Mouse (Mus musculus): ENCODE data around the gene Hist2h3b.
"Not testable (repeated sequence)": the region's sequence is repeated elsewhere in the genome, so short reads cannot be mapped to it uniquely, and the experiment has no call there.

The Hist2h3b gene

DNA sequence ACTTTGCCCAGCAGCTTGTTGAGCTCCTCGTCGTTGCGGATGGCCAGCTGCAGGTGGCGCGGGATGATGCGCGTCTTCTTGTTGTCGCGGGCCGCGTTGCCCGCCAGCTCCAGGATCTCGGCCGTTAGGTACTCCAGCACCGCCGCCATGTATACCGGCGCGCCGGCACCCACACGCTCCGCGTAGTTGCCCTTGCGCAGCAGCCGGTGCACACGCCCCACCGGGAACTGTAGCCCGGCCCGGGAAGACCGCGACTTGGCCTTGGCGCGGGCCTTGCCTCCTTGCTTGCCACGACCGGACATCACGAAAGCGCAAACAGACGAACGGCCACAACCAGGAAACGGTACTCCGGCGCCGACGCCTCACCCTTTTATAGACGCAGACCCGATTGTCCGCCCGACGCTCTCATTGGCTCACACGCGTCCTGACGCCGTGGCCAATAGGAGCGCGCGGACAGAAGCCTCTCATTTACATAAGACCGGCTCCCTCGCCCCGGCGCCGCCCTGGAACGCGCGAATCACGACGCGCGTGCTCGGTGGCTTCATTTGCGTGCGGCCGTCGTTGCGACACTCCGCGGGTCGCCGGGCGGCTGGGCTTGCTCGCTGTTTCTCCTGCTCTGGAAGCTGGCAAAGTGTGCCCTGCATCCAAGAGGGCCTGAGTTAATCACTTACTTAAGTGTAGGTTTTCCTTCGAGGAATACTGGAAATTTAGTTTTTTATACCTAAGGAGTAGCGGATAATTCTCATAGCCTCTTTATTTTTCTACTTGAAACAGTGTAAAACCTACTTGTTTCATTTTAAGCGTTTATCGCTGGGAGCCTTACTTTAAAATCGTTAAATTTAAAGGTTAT lies 28.3 kb upstream of the Hist2h3b start, which contains the start of gene Hist2h2aa2:
Hist2h2aa2 (minus strand) TSS at position 328 of the 850 bp plus-strand sequence.
- DNase-seq, result peak; percentile 81

GRCm38 (mm10) chr3:96240799-96241197 lies 27.7 kb upstream of the Hist2h3b start:
- peak; percentile 21 for DNase-seq

GRCm38 (mm10) chr3:96243921-96244572 lies 24.4 kb upstream of the Hist2h3b start:
- no peak for DNase-seq

DNA sequence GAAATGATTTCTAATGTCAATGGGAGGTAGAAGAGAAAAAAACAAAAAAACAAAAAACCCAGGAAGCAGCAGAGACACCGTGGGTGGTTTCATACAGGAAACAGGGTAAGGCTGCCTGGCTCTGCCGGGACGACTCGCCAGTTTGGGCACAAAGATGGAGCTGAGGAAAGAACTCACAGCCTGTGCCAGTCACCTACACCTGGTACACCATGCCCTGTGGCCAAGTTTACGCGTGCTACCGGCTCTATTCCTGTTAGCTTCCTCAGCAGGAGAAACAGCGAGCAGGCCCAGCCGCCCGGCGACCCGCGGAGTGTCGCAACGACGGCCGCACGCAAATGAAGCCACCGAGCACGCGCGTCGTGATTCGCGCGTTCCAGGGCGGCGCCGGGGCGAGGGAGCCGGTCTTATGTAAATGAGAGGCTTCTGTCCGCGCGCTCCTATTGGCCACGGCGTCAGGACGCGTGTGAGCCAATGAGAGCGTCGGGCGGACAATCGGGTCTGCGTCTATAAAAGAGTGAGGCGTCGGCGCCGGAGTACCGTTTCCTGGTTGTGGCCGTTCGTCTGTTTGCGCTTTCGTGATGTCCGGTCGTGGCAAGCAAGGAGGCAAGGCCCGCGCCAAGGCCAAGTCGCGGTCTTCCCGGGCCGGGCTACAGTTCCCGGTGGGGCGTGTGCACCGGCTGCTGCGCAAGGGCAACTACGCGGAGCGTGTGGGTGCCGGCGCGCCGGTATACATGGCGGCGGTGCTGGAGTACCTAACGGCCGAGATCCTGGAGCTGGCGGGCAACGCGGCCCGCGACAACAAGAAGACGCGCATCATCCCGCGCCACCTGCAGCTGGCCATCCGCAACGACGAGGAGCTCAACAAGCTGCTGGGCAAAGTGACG lies 23.2 kb upstream of the Hist2h3b start, which contains the start of gene Hist2h2aa1:
Hist2h2aa1 (plus strand) TSS at position 495 of the 884 bp plus-strand sequence.
- peak; percentile 79 for DNase-seq

- not testable (repeated sequence) for DNase-seq
These were observed 22.4 kb upstream of the Hist2h3b start for GRCm38 (mm10) chr3:96246018-96246417.

DNA sequence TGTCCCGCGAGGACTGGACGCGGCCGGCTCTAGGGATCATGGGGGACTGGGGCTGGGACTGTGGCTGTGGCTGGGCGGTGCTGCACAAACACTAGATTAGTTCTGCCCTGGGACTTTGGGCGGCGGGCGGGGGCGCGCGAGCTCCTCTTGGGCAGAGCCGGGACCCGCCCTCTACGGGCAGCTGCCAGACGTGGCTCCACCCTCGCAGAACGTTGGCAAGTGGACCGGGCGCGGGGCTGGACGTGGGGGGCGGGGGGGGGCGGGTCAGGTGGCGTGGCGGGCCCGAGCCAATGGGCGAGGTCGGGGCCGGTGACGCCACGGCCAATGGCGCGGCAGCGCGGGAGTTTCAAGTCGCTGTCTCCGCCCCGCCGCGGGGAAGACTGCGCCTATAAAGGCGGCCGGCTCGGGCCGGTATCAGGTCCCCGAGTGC lies 22.0 kb upstream of the Hist2h3b start, which contains the start of gene Hist2h3c1:
Hist2h3c1 (plus strand) TSS at position 259 of the 430 bp plus-strand sequence.
- DNase-seq, result not testable (repeated sequence)

DNA sequence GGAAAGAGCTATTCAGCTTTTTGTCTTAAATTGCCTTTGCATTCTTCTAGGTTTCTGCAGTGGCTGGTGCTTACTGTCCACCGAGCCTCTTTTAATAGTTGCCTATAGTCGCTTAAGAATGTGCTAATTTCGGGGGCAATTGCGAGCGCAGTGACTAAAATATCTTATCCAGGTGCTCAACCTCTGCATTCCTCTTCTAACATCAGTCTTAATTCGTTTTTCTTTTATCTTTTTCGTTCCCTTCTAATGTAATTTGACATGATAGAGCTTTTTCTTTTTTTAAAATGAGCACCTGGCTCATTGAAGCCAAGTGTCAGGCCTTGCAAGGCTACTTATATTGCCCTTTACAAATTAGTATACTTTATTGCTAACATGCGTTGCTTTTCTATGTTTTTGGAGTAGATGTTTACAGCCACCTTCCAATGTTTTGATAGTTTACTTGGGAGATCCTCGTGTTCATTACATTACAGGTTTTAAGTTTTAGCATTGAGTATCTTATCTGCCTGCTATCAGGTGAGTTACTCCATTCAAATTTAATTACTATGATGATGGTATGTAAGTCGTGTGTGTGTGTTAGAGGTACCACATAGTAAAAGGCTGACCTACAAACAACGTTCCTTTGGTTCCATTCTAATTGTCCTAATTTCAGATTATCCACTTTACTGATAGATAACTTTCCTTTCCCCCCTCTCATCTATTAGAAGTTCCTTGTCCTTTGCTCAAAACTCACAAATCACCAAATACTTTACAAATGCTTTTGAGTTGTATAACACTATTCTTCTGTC lies 20.9 kb upstream of the Hist2h3b start:
- peak; percentile 41 for DNase-seq

GRCm38 (mm10) chr3:96248141-96249033 lies 20.1 kb upstream of the Hist2h3b start:
- DNase-seq, result no peak

DNA sequence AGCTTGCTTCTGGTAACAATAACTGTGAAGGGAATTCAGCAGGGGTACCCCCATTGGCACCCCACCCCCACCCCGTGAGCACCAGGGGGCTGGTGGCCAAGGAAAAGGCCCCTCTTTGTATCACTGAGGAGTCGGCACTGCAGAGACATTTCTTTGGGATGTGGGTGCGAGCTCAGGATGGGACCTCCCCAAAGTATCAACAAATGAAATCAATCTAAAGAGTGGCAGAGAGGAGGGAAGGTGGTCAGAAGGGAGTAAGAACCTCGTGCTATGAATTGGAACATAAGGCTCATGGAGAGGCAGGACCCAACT lies 19.5 kb upstream of the Hist2h3b start:
- no peak for DNase-seq

DNA sequence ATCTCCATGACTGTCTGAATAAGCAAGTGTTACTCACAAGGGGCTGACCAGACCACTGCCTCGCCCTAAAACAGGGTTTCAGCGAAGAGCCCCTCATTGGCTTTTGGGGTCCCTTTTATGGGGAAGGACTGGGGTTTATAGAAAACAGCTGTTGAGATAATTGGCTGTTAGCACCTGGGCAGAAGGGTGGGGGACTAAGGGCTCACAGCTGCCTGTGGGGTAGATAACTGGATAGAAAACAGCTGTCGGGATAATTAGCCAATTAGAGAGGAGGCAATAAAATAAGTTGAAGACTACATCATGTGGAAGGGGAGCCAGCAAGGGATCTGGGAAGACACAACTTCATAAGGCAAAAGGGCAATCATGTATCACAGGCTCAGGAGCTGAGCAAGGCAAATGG lies 17.6 kb upstream of the Hist2h3b start:
- DNase-seq, result no peak

DNA sequence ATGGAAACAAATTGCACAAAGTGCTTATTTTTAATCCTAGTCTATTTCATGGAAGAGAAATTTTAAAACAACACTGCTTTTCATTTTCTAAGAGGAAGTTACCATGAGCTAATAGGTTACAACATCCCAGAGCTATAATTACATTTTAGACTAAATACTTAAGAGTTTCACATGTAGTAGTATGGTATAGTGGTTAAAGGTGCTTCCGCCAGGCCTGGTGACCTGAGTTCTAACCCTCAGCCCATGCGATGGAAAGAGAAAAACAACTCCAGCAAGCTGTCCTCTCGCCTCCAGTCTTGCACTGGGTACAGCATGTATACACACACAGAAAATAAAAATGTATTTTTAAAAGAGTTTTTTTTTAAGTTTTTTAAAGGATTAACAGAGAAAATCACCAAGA lies 16.7 kb upstream of the Hist2h3b start:
- no peak for DNase-seq

DNA sequence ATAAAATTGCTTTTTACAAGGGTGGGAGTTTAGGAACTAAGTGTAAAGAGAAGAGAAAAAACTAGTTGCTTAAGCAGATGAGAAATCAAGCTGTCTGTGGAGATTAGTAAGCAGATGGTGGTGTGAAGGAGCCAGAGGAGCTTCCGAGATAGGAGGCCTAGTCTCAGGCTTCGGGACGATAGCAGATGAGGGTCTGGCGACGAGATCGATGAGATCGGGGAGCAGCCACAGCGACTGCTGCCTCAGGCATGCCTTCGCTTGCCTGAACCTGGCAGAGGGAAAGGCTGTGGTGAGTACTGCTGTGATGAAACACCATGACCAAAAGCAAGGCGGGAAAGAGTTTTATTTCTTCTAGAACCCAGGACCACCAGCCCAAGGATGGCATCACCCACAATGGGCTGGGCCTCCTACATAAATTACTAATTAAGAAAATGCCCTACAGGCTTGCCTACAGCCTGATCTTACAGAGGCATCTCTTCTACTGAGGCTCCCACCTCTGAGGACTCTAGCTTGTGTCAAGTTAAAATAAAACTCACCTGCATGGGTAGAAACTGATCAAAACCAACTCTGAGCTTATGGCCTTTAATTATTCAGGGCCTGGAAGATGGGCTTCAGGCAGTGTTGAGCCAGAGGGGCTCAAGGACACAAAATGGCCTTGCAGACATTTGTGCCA lies 13.6 kb upstream of the Hist2h3b start:
- DNase-seq, result peak; percentile 68

DNA sequence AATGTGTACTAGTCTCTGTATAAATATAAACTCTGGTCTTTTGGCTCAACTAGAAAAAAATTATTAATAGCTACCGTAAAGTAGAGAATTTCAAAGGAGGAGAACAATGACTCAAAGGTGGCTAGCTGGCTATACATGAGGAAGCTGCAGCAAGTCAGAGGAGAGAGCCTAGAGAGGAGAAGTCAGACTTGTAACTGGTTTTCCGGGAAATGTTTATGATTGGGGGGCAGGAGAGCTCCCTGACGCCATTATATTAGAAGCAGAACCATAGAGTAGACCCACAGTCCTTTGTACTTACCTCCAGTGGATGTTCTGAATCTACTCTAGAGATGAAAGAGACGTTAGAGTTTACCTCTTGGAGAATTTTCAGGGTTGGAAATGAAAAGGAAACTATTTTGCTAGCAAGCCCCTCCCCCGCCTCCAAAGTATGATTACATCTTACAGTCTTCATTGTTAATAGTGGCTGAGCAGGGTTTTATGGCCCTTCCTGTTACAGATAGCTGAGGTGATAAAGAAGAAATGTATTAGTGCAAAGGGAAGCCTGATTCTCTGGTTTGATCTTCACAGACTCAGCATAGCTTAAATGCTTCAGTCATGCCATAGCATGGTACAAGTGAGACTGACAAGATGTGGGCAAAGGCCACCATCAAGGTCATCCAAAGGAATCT lies 12.4 kb upstream of the Hist2h3b start:
- no peak for DNase-seq

DNA sequence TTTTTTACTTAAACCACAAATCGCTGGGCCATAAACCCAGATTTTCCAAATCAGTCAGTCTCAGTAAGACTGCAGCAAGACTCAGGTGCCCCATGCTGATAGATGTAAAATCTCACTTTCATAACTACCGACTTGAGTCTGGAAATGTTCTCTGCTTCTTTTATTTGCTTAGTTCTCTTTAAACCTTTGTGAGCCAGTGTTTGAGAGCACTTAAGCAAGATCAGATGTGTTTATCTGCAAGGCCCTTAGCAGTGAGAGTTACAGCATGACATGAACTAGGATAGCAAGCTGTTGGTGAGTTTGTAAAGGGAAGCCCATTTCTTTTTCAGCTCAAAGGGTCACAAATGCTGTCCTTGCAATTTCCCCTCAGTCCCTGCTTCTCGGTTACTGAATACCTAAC lies 11.3 kb upstream of the Hist2h3b start:
- no peak for DNase-seq

DNA sequence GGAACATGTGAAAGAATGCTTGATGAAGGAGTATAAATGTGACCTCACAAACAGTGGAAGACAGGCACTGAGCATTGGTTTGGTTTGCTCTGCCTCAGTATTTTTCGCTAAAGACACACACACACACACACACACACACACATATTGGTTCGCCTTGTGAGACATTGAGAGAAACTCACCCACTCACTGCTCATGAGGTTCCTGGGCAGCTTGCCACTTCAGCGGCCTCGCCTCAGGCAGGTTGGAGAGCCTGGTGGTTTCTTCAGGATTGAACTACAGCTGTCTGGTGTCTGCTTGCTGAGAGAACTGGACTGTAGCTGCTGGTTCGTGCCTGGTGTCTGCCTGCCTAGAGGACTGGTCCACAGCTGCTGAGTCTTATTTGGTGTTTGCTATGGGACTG lies 8.2 kb upstream of the Hist2h3b start:
- DNase-seq, result no peak

GRCm38 (mm10) chr3:96261623-96262022 lies 6.8 kb upstream of the Hist2h3b start:
- no peak for DNase-seq

DNA sequence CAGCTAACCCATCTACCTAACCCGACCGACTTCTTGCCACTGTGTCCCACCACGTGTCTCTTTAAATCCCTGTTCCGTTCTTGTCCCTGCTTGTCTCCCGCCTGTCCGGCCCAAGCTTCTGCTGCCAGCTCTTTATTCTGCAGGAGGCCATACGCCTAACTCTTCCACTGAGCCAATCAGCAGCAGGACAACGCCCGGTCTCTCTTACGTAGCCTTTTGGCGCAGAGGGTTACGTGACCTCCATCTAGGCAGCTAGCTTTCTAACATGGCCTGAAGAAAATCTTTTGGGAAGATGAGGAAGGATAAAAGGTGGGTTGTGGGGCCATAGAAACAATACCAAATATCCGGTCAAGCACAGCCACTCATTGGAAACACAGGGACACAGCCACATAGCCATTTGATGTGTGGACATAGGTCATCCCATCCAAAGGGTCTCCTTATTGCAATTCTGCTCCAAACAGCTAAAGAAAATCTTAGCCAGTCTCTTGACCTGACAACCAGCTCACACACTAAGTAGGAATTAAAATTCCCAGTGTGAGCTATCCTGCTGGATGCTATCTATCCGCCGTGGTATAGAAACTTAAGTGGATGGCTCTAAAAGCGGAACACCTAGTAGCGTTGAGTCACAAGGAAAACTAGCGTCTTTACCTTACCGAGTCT lies 6.1 kb upstream of the Hist2h3b start:
- DNase-seq, result peak; percentile 90

DNA sequence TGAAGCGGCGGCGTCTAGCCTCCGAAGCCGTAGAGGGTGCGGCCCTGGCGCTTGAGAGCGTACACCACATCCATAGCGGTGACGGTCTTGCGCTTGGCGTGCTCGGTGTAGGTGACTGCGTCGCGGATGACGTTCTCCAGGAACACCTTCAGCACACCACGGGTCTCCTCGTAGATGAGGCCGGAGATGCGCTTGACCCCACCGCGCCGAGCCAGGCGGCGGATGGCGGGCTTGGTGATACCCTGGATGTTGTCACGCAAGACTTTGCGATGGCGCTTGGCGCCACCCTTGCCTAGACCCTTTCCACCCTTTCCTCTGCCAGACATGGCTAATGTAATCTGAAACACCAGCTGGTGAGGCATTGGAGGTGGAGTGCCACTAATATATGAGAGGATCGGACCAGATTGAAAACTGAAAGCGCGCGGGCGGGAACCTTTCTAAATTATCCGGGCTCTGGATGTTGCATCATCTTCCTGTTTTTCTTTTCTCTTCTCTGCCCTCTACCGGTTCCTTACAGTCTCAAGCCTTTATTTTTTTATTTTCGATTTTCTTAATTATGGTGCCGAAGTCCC lies 5.4 kb upstream of the Hist2h3b start, which contains the start of gene Hist2h4:
Hist2h4 (minus strand) TSS at position 333 of the 572 bp plus-strand sequence.
- peak; percentile 95 for DNase-seq
